Mouse (Mus musculus) ovary, postnatal 36 days (tissue): ENCODE results near the gene Tenm4.

Source experiments
- DNase-seq: peaks from one replicate; pipeline ENCODE4 v3.0.0; 2022; ENCODE audit warnings: low spot score, mixed read lengths

Gene Tenm4

GRCm38 (mm10) chr7:96777938-96778600 is 607.0 kb downstream of the Tenm4 start:
- DNase-seq, result no peak

- no peak for DNase-seq
These were observed 607.5 kb downstream of the Tenm4 start for GRCm38 (mm10) chr7:96778601-96778969.

- DNase-seq, result no peak
These were observed 609.5 kb downstream of the Tenm4 start for GRCm38 (mm10) chr7:96780556-96780955.

- DNase-seq, result no peak
These were observed 610.0 kb downstream of the Tenm4 start for GRCm38 (mm10) chr7:96781068-96781467.

- no peak for DNase-seq
These were observed 611.6 kb downstream of the Tenm4 start for GRCm38 (mm10) chr7:96782686-96783085.

GRCm38 (mm10) chr7:96785808-96786207 is 614.8 kb downstream of the Tenm4 start:
- no peak for DNase-seq

GRCm38 (mm10) chr7:96786262-96787044 is 615.4 kb downstream of the Tenm4 start:
- no peak for DNase-seq

GRCm38 (mm10) chr7:96788135-96788534 is 617.1 kb downstream of the Tenm4 start:
- no peak for DNase-seq

GRCm38 (mm10) chr7:96790326-96790725 is 619.3 kb downstream of the Tenm4 start:
- no peak for DNase-seq

- DNase-seq, result no peak
These were observed 621.6 kb downstream of the Tenm4 start for GRCm38 (mm10) chr7:96792456-96793229.

GRCm38 (mm10) chr7:96796033-96796741 is 625.1 kb downstream of the Tenm4 start:
- DNase-seq, result peak; percentile 89

GRCm38 (mm10) chr7:96796788-96797485 is 625.9 kb downstream of the Tenm4 start:
- peak; percentile 75 for DNase-seq

- no peak for DNase-seq
These were observed 626.8 kb downstream of the Tenm4 start for GRCm38 (mm10) chr7:96797716-96798332.

- no peak for DNase-seq
These were observed 628.8 kb downstream of the Tenm4 start for GRCm38 (mm10) chr7:96799816-96800215.

GRCm38 (mm10) chr7:96801368-96801767 is 630.3 kb downstream of the Tenm4 start:
- no peak for DNase-seq

- no peak for DNase-seq
These were observed 631.2 kb downstream of the Tenm4 start for GRCm38 (mm10) chr7:96802216-96802615.

- DNase-seq, result no peak
These were observed 635.5 kb downstream of the Tenm4 start for GRCm38 (mm10) chr7:96806561-96806960.

- no peak for DNase-seq
These were observed 636.4 kb downstream of the Tenm4 start for GRCm38 (mm10) chr7:96807281-96808058.

GRCm38 (mm10) chr7:96808059-96808646 is 637.1 kb downstream of the Tenm4 start:
- no peak for DNase-seq

- no peak for DNase-seq
These were observed 640.6 kb downstream of the Tenm4 start for GRCm38 (mm10) chr7:96811691-96812090.
